Mouse (Mus musculus): Measurements from ENCODE around the gene Cmtm3.

- TF ChIP-seq CTCF (IDR thresholded peaks at IDR 0.05; ENCODE audit: low read depth) (no peak), EP300 (IDR thresholded peaks at IDR 0.05; ENCODE audit: low read depth) (no peak)
Measured at GRCm38 (mm10) chr8:104365695-104366094, 26.5 kb downstream of the Cmtm3 start.

All from liver, postnatal 0 days (tissue).